Mouse (Mus musculus) CH12.LX (cell line): Measurements from ENCODE around the gene Trp53bp2.

ENCODE experiments used
- CHD1 ChIP-seq: IDR thresholded peaks from 2 replicates; pipeline ENCODE4 v1.6.1; 2012; ENCODE audit warnings: low read depth, low read length, improper control_type of control experiment, inconsistent platforms
- CHD2 ChIP-seq: IDR thresholded peaks from 2 replicates; pipeline ENCODE4 v1.6.1; 2011; ENCODE audit warnings: low read length, improper control_type of control experiment
- CTCF ChIP-seq, 2 experiments: IDR thresholded peaks in 1 of 2; conservative IDR thresholded peaks in 1 of 2; 2 replicates each; pipeline ENCODE4 v1.5.1; 2011 to 2012; ENCODE audit warnings: low read depth in 2 of 2, low read length in 2 of 2, improper control_type of control experiment in 1 of 2, inconsistent platforms in 1 of 2, mild to moderate bottlenecking in 1 of 2, moderate library complexity in 1 of 2
- GABPA ChIP-seq: IDR thresholded peaks from 2 replicates; pipeline ENCODE4 v1.6.1; 2012; ENCODE audit warnings: low read depth, low read length, improper control_type of control experiment, inconsistent platforms; ENCODE audit not compliant: insufficient replicate concordance
- HCFC1 ChIP-seq: IDR thresholded peaks from 2 replicates; pipeline ENCODE4 v1.6.1; 2012; ENCODE audit warnings: low read depth, mild to moderate bottlenecking, inconsistent platforms, low read length, improper control_type of control experiment
- MAX ChIP-seq: IDR thresholded peaks from 2 replicates; pipeline ENCODE4 v1.6.1; 2011; ENCODE audit warnings: low read length, improper control_type of control experiment
- MAZ ChIP-seq: IDR thresholded peaks from 2 replicates; pipeline ENCODE4 v1.6.1; 2012; ENCODE audit warnings: low read depth, mild to moderate bottlenecking, inconsistent platforms, low read length, improper control_type of control experiment, moderate library complexity
- MXI1 ChIP-seq: IDR thresholded peaks from 2 replicates; pipeline ENCODE4 v1.6.1; 2011; ENCODE audit warnings: mild to moderate bottlenecking, low read depth, low read length, improper control_type of control experiment
- NELFE ChIP-seq: IDR thresholded peaks from 2 replicates; pipeline ENCODE4 v1.6.1; 2011; ENCODE audit warnings: low read depth, low read length, improper control_type of control experiment
- POLR2A ChIP-seq: IDR thresholded peaks from 2 replicates; pipeline ENCODE4 v1.6.1; 2011; ENCODE audit warnings: low read depth, mild to moderate bottlenecking, improper control_type of control experiment, low read length
- SIN3A ChIP-seq: IDR thresholded peaks from 2 replicates; pipeline ENCODE4 v1.6.1; 2012; ENCODE audit warnings: low read length, improper control_type of control experiment, inconsistent platforms
- TBP ChIP-seq: conservative IDR thresholded peaks from 2 replicates; pipeline ENCODE4 v1.6.1; 2011; ENCODE audit warnings: low read depth, low read length, improper control_type of control experiment
- TCF12 ChIP-seq: IDR thresholded peaks from 2 replicates; pipeline ENCODE4 v1.6.1; 2014; ENCODE audit warnings: low read depth, mild to moderate bottlenecking, inconsistent platforms, low read length, improper control_type of control experiment
- ZC3H11A ChIP-seq: IDR thresholded peaks from 2 replicates; pipeline ENCODE4 v1.6.1; 2012; ENCODE audit warnings: low read depth, mild to moderate bottlenecking, inconsistent platforms, low read length, improper control_type of control experiment

DNA sequence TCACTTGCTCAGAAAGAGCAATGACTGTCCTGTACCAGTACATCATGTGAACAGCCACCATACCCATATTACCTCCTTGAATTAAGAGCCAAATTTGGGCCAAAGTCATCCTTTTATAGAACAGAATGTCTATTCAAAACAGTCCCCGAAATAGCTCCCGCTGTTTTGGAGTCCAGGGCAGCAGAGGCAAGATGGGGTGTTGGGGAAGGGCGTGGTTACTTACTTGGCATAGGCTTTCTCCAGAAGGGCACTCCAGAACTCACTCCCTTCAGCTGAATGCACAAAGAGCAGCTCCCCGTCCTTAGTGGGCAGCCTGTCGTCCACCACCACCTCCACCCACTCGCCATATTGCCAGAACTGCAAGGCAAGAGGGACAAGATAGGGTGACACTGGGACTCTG lies 82.9 kb downstream of the Trp53bp2 start:
- TF ChIP-seq CHD2 (no peak), MXI1 (no peak), HCFC1 (no peak), CTCF (conservative IDR thresholded peaks at IDR 0.05 in 1 of 2, IDR thresholded peaks at IDR 0.05 in 1 of 2; ENCODE audit: low read depth in 2 of 2, low read length in 2 of 2) (no peak), NELFE (no peak), GABPA (no peak), TCF12 (no peak), POLR2A (no peak), MAZ (no peak), CHD1 (no peak), SIN3A (no peak), MAX (no peak), ZC3H11A (no peak), TBP (no peak)
